9 mouse cellular contexts compared by ENCODE assay signal in genomic region chr6:6909586-6909985, GRCm38 (mm10). TPM values are rescaled to one million over a fixed set of nuclear protein-coding genes. Genes with fewer than 3 reads are reported as not detected.
DNase-seq lines count a peak whose midpoint lies in the region; ATAC-seq and TF ChIP-seq lines count a peak whose summit lies in the region.
"Had no signal": no experiment of that assay in that cellular context is flagged by ENCODE, and none has a peak within 500 bp of the region (broad histone marks: within the 10 kb centered on the region; RNA-seq: fewer than 3 reads in every experiment).

No protein-coding gene starts in this region.

- CTCF ChIA-PET in Patski (lab: Charles Lee): no interaction called here

- intact Hi-C loops in gastrocnemius, postnatal 36 days (cut with DNase I): no loop called here
- intact Hi-C loops in left cerebral cortex, adult 2 months (cut with DNase I): no loop called here

- H3K4me1 ChIP-seq in lung, embryonic 14.5 days (ENCODE audit: insufficient read depth): no peaks in the 10 kb centered on the region

- in situ Hi-C loops in Patski (cut with MboI; ENCODE audit: low pct_unique_long_range_greater_than_20kb): loop anchor here (10.0 kb wide), 1 partner anchor 1045 kb away; no protein-coding TSS in a partner anchor

- TF ChIP-seq CTCF in Patski (IDR thresholded peaks at IDR 0.05): no peak
- TF ChIP-seq CTCF in lung, embryonic 14.5 days (IDR thresholded peaks at IDR 0.05; ENCODE audit: low read depth): no peak
- TF ChIP-seq CTCF in left cerebral cortex, adult 2 months (IDR thresholded peaks at IDR 0.05): no peak

- no peaks in the 10 kb centered on the region for H3K36me3 ChIP-seq in lung, embryonic 14.5 days (ENCODE audit: insufficient read depth)

- H3K4me2 ChIP-seq in lung, embryonic 14.5 days: no peak overlapping the region

- POLR2A ChIA-PET in Patski (lab: Charles Lee): no interaction called here

- ATAC-seq in Patski: no peak
- no peak for ATAC-seq in lung, embryonic 14.5 days (ENCODE audit: insufficient read depth)
- ATAC-seq in activated CD4-positive, CD25-positive, alpha-beta regulatory T cell, adult 4 months: no peak

- peaks cover 4% of the 10 kb centered on the region for H3K27me3 ChIP-seq in Patski
- no peaks in the 10 kb centered on the region for H3K27me3 ChIP-seq in lung, embryonic 14.5 days (ENCODE audit: insufficient read depth, low read length)

- no peak overlapping the region for H3K4me3 ChIP-seq in lung, embryonic 14.5 days (ENCODE audit: low read depth, low read length)
- no peak overlapping the region for H3K4me3 ChIP-seq in left cerebral cortex, adult 2 months

- no peaks in the 10 kb centered on the region for H3K9me3 ChIP-seq in lung, embryonic 14.5 days (ENCODE audit: low read depth, low read length)

- no peak overlapping the region for H3K9ac ChIP-seq in lung, embryonic 14.5 days

- DNase-seq in 3134 (ENCODE audit: extremely low read depth, insufficient read length, low spot score) (peak; percentile 33), Patski (ENCODE audit: low read depth, low spot score) (peak; percentile 13), MN1 (ENCODE audit: low spot score) (no peak)
- peak; percentile 27 to 60 for DNase-seq in gastrocnemius, postnatal 36 days
- peak; percentile 75 for DNase-seq in lung, embryonic 14.5 days
- DNase-seq in thymus, postnatal 10 days (ENCODE audit: low spot score in 2 of 2): no peak
- DNase-seq in left cerebral cortex, adult 2 months (ENCODE audit: extremely low spot score in 1 of 2, low spot score in 2 of 2): no peak

- WGBS in lung, embryonic 14.5 days: 43% methylated on average over 8 of the region's 8 CpGs

- no peak overlapping the region for H3K27ac ChIP-seq in lung, embryonic 14.5 days (ENCODE audit: low read depth)
- no peak overlapping the region for H3K27ac ChIP-seq in left cerebral cortex, adult 2 months

RNA-seq across cellular contexts. Expression of gene Dlx5, which starts 27.7 kb away (rescaled TPM):
- 15.9 TPM for polyA plus RNA-seq in Patski (2021)
- total RNA-seq in gastrocnemius, postnatal 36 days (2021): not detected
- polyA plus RNA-seq in lung, embryonic 14.5 days (2014; fragmentation: Nextera tagmentation; extraction: Ambion mirVana): 0.14 and 0.29 TPM in 2 replicates
- polyA plus RNA-seq in activated CD4-positive, CD25-positive, alpha-beta regulatory T cell, adult 4 months (2017; shearing (Covaris generic)): not detected
- total RNA-seq in left cerebral cortex, adult 2 months (2021): 1 to 10 TPM; 5.6 to 8.9 TPM
- total RNA-seq: hematopoietic stem cell, adult 5-6 weeks had no signal

RNA-seq across cellular contexts. Expression of gene Sdhaf3, which starts 46.2 kb away (rescaled TPM):
- polyA plus RNA-seq in Patski (2021): 2.6 TPM
- 1 to 10 TPM; 4.2 to 4.8 TPM for total RNA-seq in gastrocnemius, postnatal 36 days (2021)
- 4.8 and 5.7 TPM in 2 replicates for polyA plus RNA-seq in lung, embryonic 14.5 days (2014; fragmentation: Nextera tagmentation; extraction: Ambion mirVana)
- 1 to 10 TPM; 3.0 to 3.4 TPM for polyA plus RNA-seq in activated CD4-positive, CD25-positive, alpha-beta regulatory T cell, adult 4 months (2017; shearing (Covaris generic))
- 1 to 10 TPM; 6.0 to 6.3 TPM for total RNA-seq in left cerebral cortex, adult 2 months (2021)

RNA-seq across cellular contexts. Expression of gene Dlx6, which starts 46.5 kb away (rescaled TPM):
- polyA plus RNA-seq in Patski (2021): 5.6 TPM
- total RNA-seq in gastrocnemius, postnatal 36 days (2021): not detected
- polyA plus RNA-seq in lung, embryonic 14.5 days (2014; fragmentation: Nextera tagmentation; extraction: Ambion mirVana): not detected in 2 replicates
- not detected for polyA plus RNA-seq in activated CD4-positive, CD25-positive, alpha-beta regulatory T cell, adult 4 months (2017; shearing (Covaris generic))
- 10 to 100 TPM in 1 of 2 experiments, 1 to 10 TPM in 1; 9.1 to 11.1 TPM for total RNA-seq in left cerebral cortex, adult 2 months (2021)
- total RNA-seq: hematopoietic stem cell, adult 5-6 weeks had no signal

Comparison
In these comparisons a context has a peak if more than half of its experiments do, and no peak if none do; other contexts are left out.
1. DNase-seq: peak in 3134 (single experiment), Patski (single experiment), gastrocnemius, postnatal 36 days (2 of 2) and lung, embryonic 14.5 days (single experiment); none in thymus, postnatal 10 days (0 of 2), MN1 (single experiment) and left cerebral cortex, adult 2 months (0 of 2).
2. RNA of gene Dlx5, which starts 27.7 kb away (polyA plus RNA-seq): 15.9 TPM in Patski (single experiment); 0.14 to 0.29 TPM in lung, embryonic 14.5 days and not detected in activated CD4-positive, CD25-positive, alpha-beta regulatory T cell, adult 4 months; every median in the first group is over 10 times any median in the second.